Mouse (Mus musculus) heart, embryonic 13.5 days (tissue): ENCODE results near the gene Ky. TPM values are rescaled to one million over a fixed set of nuclear protein-coding genes. Genes with fewer than 3 reads are reported as not detected.
A peak's percentile ranks its signal among the peaks of the same experiment; 100 is the strongest.

ENCODE experiments used
- ATAC-seq: fragments of 200-750 bp; cut with Nextera tagmentation; 2 replicates; pipeline ENCODE4 v1.8.0; 2017; ENCODE audit warnings: moderate TSS enrichment; ENCODE audit not compliant: insufficient number of reproducible peaks, low FRiP score, low TSS enrichment; ENCODE audit errors: extremely low read depth
- H3K27ac ChIP-seq: fragments of 300-500 bp; sonication (generic); replicated peaks from 2 replicates; pipeline ENCODE4 v1.5.1; 2015; ENCODE audit warnings: moderate library complexity, mild to moderate bottlenecking, inconsistent platforms
- H3K27me3 ChIP-seq: fragments of 300-500 bp; sonication (generic); replicated peaks from 2 replicates; pipeline ENCODE4 v1.6.1; 2015; ENCODE audit warnings: mild to moderate bottlenecking, inconsistent platforms
- H3K36me3 ChIP-seq: fragments of 300-500 bp; sonication (generic); 2 replicates; pipeline ENCODE4 v1.6.1; 2015; ENCODE audit warnings: mild to moderate bottlenecking, inconsistent platforms
- H3K4me1 ChIP-seq: fragments of 300-500 bp; sonication (generic); 2 replicates; pipeline ENCODE4 v1.6.1; 2015; ENCODE audit warnings: inconsistent platforms
- H3K4me2 ChIP-seq: fragments of 300-500 bp; sonication (generic); 2 replicates; pipeline ENCODE4 v1.6.1; 2015; ENCODE audit warnings: inconsistent platforms, mild to moderate bottlenecking, moderate library complexity
- H3K4me3 ChIP-seq: fragments of 300-500 bp; sonication (generic); 2 replicates; pipeline ENCODE4 v1.5.1; 2015; ENCODE audit warnings: moderate library complexity, mild to moderate bottlenecking, inconsistent platforms
- H3K9ac ChIP-seq: fragments of 300-500 bp; sonication (generic); 2 replicates; pipeline ENCODE4 v1.6.1; 2015; ENCODE audit warnings: inconsistent platforms, mild to moderate bottlenecking, moderate library complexity
- H3K9me3 ChIP-seq: fragments of 300-500 bp; sonication (generic); 2 replicates; pipeline ENCODE4 v1.6.1; 2016; ENCODE audit warnings: inconsistent platforms
- WGBS: fragments of 180-500 bp; shearing (Covaris S2); methylation state at CpG from one replicate; pipeline ENCODE4 v1.1.7; 2015; ENCODE audit warnings: mixed read lengths; 5-methylcytosine and 5-hydroxymethylcytosine counted together
- polyA plus RNA-seq: library from polyadenylated mRNA; unstranded; fragments of >200 nt; fragmentation: Nextera tagmentation; extraction: Ambion mirVana; gene quantifications from 2 replicates; pipeline ENCODE4 v1.2.1, GENCODE M21; 2015

Gene Ky
- polyA plus RNA-seq, 1 experiment from 2014 or later, result 2.0 TPM

GRCm38 (mm10) chr9:102558463-102558862 lies 52.9 kb downstream of the Ky start:
- ATAC-seq, result no peak
- Histone ChIP-seq H3K9ac (no peak overlapping the region), H3K36me3 (no peaks in the 10 kb centered on the region), H3K27me3 (0 out of 2 replicates have a peak, but pooled peaks cover 4% of the 10 kb centered on the region), H3K9me3 (0 out of 2 replicates have a peak, but pooled peaks cover 11% of the 10 kb centered on the region), H3K4me1 (no peaks in the 10 kb centered on the region), H3K4me3 (no peak overlapping the region), H3K4me2 (no peak overlapping the region), H3K27ac (no peak overlapping the region)
- WGBS, result 82% methylated on average over 3 of the region's 3 CpGs

- no peak for ATAC-seq
- 66% methylated on average over 5 of the region's 5 CpGs for WGBS
These were observed 67.3 kb downstream of the Ky start for GRCm38 (mm10) chr9:102572888-102573287.

DNA sequence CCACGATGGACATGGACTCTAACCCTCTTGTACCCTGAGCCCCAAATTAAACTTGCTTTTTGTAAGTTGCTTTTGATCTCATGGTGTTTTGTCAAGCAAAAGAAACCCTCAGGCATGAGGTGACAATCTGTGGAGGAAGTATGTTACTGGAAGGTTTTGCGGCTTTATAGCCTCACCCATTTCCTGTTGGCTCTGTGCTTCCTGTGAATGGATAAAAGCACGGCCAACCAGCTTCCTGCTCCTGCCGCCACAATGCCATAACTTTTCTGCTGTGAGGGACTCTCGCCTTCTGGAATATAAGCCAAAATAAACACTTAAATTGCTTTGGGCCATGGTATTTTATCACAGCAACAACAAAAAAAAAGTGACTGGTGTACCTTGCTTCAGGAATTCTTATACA lies 71.9 kb downstream of the Ky start:
- H3K4me3 ChIP-seq, result no peak overlapping the region
- H3K27me3 ChIP-seq, result no peaks in the 10 kb centered on the region
- peak overlapping the region; percentile 73 for H3K27ac ChIP-seq
- no peaks in the 10 kb centered on the region for H3K9me3 ChIP-seq
- H3K4me1 ChIP-seq, result peaks cover 10% of the 10 kb centered on the region; the same call in 1 of the 2 replicates
- no peaks in the 10 kb centered on the region for H3K36me3 ChIP-seq
- no peak for ATAC-seq
- 53% methylated on average over 5 of the region's 5 CpGs for WGBS
- no peak overlapping the region for H3K4me2 ChIP-seq
- H3K9ac ChIP-seq, result no peak overlapping the region

More at GRCm38 (mm10) chr9:102572888-102573287, 67.3 kb downstream of the Ky start:
- H3K9ac ChIP-seq, result no peak overlapping the region
- H3K36me3 ChIP-seq, result no peaks in the 10 kb centered on the region
- H3K4me2 ChIP-seq, result no peak overlapping the region
- no peaks in the 10 kb centered on the region for H3K27me3 ChIP-seq
- no peak overlapping the region for H3K4me3 ChIP-seq
- peaks cover 3% of the 10 kb centered on the region; the same call in 1 of the 2 replicates for H3K4me1 ChIP-seq
- peaks cover 5% of the 10 kb centered on the region; the same call in 1 of the 2 replicates for H3K9me3 ChIP-seq
- H3K27ac ChIP-seq, result no peak overlapping the region

DNA sequence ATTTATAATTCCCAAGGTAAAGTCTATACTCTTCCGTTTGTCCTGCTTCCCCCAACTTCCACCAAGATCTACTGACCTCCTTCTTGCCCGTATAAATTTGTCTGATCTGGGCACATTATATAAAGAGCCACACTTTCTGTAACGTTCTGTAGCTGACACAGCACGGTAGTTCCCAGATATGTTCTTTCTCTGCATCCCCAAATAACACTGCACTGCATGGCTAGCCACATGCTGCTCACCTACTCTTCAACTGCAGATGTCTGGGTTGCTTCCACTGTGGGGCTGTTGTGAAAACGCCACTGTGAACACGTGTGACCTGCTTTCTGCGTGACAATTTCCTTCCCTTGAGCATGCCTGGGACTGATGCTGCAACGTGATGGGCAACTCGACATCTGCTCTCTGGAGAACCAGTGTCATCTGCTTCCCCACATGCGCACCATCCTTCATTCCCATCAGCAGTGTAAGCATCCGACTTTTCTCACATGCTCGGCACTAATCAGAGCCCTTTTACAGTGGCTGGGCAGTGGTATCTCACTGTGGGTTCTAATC lies 76.4 kb downstream of the Ky start:
- H3K4me2 ChIP-seq, result no peak overlapping the region
- no peaks in the 10 kb centered on the region for H3K9me3 ChIP-seq
- H3K36me3 ChIP-seq, result peaks cover 27% of the 10 kb centered on the region
- no peak overlapping the region for H3K27ac ChIP-seq
- peaks cover 10% of the 10 kb centered on the region; the same call in 1 of the 2 replicates for H3K4me1 ChIP-seq
- no peaks in the 10 kb centered on the region for H3K27me3 ChIP-seq
- H3K9ac ChIP-seq, result no peak overlapping the region
- ATAC-seq, result no peak
- H3K4me3 ChIP-seq, result no peak overlapping the region
- 64% methylated on average over 12 of the region's 12 CpGs for WGBS

DNA sequence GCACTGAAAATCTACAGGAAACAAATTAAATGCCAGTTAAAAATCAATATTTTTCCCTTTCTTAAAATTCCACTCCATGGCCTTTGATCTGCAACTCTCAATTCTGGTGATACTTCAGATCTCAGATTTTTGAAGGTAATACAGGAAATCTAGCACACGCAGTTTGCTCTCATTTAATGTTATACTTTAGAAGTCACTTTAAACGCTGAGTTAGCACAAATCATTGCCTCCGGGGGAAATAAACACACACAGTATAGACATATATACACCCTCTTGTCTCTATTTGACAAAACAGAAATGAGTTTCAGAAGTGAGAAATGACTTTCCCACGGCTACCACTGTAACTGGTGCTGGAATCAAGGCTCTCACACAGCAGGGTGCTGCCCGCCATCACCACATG lies 81.8 kb downstream of the Ky start:
- Histone ChIP-seq H3K27ac (no peak overlapping the region), H3K4me1 (no peaks in the 10 kb centered on the region), H3K9me3 (no peaks in the 10 kb centered on the region), H3K36me3 (peaks cover 62% of the 10 kb centered on the region), H3K4me3 (no peak overlapping the region), H3K27me3 (no peaks in the 10 kb centered on the region), H3K4me2 (no peak overlapping the region), H3K9ac (no peak overlapping the region)
- WGBS, result 83% methylated on average over 5 of the region's 5 CpGs
- no peak for ATAC-seq

- no peak overlapping the region for H3K9ac ChIP-seq
- no peak overlapping the region for H3K4me3 ChIP-seq
- no peaks in the 10 kb centered on the region for H3K27me3 ChIP-seq
- WGBS, result 55% methylated on average over 6 of the region's 6 CpGs
- H3K4me1 ChIP-seq, result peaks cover 9% of the 10 kb centered on the region
- no peaks in the 10 kb centered on the region for H3K9me3 ChIP-seq
- H3K27ac ChIP-seq, result no peak overlapping the region
- H3K4me2 ChIP-seq, result no peak overlapping the region
- H3K36me3 ChIP-seq, result peaks cover 71% of the 10 kb centered on the region
- no peak for ATAC-seq
These were observed 89.3 kb downstream of the Ky start for GRCm38 (mm10) chr9:102594667-102595393.

Other genes starting within 250 kb of the Ky start
- gene Ephb1, start 151.1 kb upstream of the Ky start, polyA plus RNA-seq, result 0.96 and 1.4 TPM in 2 replicates
- 224 and 259 TPM in 2 replicates for gene Anapc13, start 120.5 kb downstream of the Ky start, polyA plus RNA-seq
- gene Cep63, start 120.8 kb downstream of the Ky start, polyA plus RNA-seq, result 43.6 and 50.1 TPM in 2 replicates
- 35.9 and 36.6 TPM in 2 replicates for gene Amotl2, start 210.9 kb downstream of the Ky start, polyA plus RNA-seq